Mouse (Mus musculus): ENCODE results near the gene Ankrd55. TPM values are rescaled to one million over a fixed set of nuclear protein-coding genes. Genes with fewer than 3 reads are reported as not detected.
A peak's percentile ranks its signal among the peaks of the same experiment; 100 is the strongest.
"Not testable (repeated sequence)": the region's sequence is repeated elsewhere in the genome, so short reads cannot be mapped to it uniquely, and the experiment has no call there.

Gene Ankrd55
- polyA plus RNA-seq, 1 experiment from 2014 or later, result 0.89 TPM

DNA sequence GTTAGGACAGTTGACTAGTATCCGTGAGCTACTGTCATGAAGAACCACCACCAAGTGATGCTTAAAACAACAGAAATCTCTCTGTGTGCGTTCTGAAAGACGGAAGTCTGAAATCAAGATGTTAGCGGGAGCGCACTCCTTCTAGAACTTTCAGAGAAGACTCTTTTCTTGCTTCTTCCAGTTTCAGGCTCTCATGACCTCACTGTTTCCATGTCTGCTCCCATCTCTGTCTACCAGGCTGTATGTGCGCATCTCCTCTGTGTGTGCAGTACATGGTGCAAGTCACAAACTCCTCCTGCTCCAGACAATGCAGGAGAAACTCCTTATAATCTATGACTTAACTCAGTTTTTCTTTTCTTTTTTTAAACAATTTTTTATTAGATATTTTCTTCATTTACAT is 4.8 kb downstream of the Ankrd55 start:
- Histone ChIP-seq H3K27ac (no peak overlapping the region), H3K4me1 (replicated peaks) (peaks cover 16% of the 10 kb centered on the region), H3K9ac (replicated peaks) (no peak overlapping the region), H3K27me3 (peaks cover 3% of the 10 kb centered on the region; the same call in 1 of the 2 replicates), H3K4me3 (replicated peaks) (no peak overlapping the region), H3K36me3 (no peaks in the 10 kb centered on the region), H3K9me3 (no peaks in the 10 kb centered on the region), H3K4me2 (no peak overlapping the region)
- ATAC-seq (ENCODE audit: insufficient number of reproducible peaks, insufficient read depth, low FRiP score, low TSS enrichment, low read depth), result no peak
- 98% methylated on average over 6 of the region's 6 CpGs for WGBS

DNA sequence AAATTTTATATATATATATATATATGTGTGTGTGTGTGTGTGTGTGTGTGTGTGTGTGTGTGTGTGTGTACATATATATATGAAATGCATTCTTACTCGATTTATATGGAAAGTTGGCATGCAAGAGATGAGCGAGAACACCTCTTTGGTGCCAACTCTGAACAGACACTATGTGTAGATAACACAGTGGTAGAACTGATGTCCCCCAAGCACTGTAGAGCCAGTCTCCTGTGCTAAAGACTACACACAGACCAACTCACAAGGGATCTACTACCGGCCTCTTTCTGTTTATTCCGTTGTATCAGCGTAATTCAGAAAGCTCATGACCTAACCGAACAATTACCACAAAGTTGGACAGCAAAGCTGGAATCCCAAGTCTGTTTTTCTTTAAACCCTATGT is 6.2 kb downstream of the Ankrd55 start:
- Histone ChIP-seq H3K27ac (no peak overlapping the region), H3K4me2 (no peak overlapping the region), H3K4me1 (replicated peaks) (peaks cover 3% of the 10 kb centered on the region), H3K27me3 (peaks cover under 1% of the 10 kb centered on the region; the same call in 1 of the 2 replicates), H3K9ac (replicated peaks) (no peak overlapping the region), H3K9me3 (no peaks in the 10 kb centered on the region), H3K4me3 (replicated peaks) (no peak overlapping the region), H3K36me3 (no peaks in the 10 kb centered on the region)
- 90% methylated on average over 6 of the region's 6 CpGs for WGBS
- ATAC-seq (ENCODE audit: insufficient number of reproducible peaks, insufficient read depth, low FRiP score, low TSS enrichment, low read depth), result no peak

DNA sequence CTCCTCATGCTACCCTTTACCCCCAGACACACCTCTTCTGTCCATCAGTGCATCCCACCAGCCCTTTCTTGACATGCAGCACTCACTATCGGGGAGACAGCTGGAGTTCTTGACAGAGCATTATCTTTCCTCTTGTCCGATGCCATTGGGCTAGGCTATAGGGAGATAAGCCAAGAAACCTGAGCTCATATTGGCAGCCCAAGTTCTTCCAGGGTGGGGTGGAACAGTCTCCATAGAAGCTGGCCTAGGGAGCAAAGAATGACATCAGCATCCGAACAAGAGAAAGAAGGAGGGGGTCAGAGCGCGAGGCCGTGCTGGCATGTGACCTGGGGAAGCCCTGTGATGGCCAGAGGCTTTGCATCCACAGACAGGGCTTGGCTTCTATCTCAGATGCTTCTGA is 9.5 kb downstream of the Ankrd55 start:
- Histone ChIP-seq H3K9ac (replicated peaks) (no peak overlapping the region), H3K4me3 (replicated peaks) (no peak overlapping the region), H3K36me3 (no peaks in the 10 kb centered on the region), H3K4me2 (no peak overlapping the region), H3K9me3 (no peaks in the 10 kb centered on the region), H3K4me1 (replicated peaks) (no peaks in the 10 kb centered on the region; the same call in 1 of the 2 replicates), H3K27ac (no peak overlapping the region), H3K27me3 (no peaks in the 10 kb centered on the region)
- ATAC-seq (ENCODE audit: insufficient number of reproducible peaks, insufficient read depth, low FRiP score, low TSS enrichment, low read depth), result no peak
- 91% methylated on average over 6 of the region's 6 CpGs for WGBS

DNA sequence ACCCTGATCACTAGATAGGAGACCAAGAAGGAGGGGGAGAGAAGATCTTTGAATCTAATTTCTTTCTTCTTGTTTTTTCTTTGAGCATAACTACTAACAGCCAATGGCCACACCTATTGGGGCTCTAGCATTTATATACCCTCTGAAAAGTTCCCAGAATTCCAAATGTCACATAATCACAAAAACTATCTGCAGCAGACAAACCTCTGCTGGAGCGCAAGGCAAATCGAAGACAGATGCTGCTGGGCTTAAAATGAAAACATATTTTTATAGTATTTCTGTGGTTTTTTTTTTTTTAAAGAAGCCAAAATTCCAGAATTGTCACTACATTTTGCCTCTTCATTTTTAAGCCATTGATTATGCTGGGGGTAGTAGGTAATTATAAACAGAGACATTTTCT is 15.2 kb downstream of the Ankrd55 start:
- H3K4me2 ChIP-seq, result no peak overlapping the region
- H3K4me3 ChIP-seq (replicated peaks), result no peak overlapping the region
- H3K27ac ChIP-seq, result 0 out of 2 replicates have a peak overlapping the region, but pooled peaks have one; percentile 31
- no peak for ATAC-seq (ENCODE audit: insufficient number of reproducible peaks, insufficient read depth, low FRiP score, low TSS enrichment, low read depth)
- WGBS, result 72% methylated on average over 2 of the region's 2 CpGs
- H3K9ac ChIP-seq (replicated peaks), result no peak overlapping the region
- H3K4me1 ChIP-seq (replicated peaks), result no peaks in the 10 kb centered on the region
- no peaks in the 10 kb centered on the region for H3K27me3 ChIP-seq
- H3K9me3 ChIP-seq, result no peaks in the 10 kb centered on the region
- no peaks in the 10 kb centered on the region for H3K36me3 ChIP-seq

DNA sequence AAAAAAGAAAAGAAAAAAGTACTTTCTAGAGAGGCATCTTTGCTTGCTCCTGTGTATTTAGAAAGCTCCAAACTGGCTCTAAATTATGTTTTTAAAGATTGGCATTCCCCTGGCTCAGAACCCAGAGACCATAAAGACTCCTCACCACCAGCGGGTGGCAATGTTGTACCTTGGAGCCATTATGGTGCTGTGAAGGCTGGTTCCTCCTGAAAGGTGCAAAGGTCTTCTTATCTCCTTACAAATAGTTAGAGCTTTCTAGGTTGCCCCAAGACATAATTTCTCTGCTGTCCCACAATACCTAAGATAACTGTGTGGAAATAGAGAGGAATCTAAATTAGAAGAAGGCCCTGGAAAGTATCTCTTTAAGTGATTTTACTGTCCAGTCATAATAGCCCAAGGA is 20.4 kb downstream of the Ankrd55 start:
- Histone ChIP-seq H3K27ac (no peak overlapping the region), H3K27me3 (no peaks in the 10 kb centered on the region), H3K36me3 (no peaks in the 10 kb centered on the region), H3K4me1 (replicated peaks) (no peaks in the 10 kb centered on the region), H3K9ac (replicated peaks) (no peak overlapping the region), H3K4me3 (replicated peaks) (no peak overlapping the region), H3K4me2 (no peak overlapping the region), H3K9me3 (no peaks in the 10 kb centered on the region)
- 29% methylated on average over 1 of the region's 1 CpGs for WGBS
- ATAC-seq (ENCODE audit: insufficient number of reproducible peaks, insufficient read depth, low FRiP score, low TSS enrichment, low read depth), result no peak

DNA sequence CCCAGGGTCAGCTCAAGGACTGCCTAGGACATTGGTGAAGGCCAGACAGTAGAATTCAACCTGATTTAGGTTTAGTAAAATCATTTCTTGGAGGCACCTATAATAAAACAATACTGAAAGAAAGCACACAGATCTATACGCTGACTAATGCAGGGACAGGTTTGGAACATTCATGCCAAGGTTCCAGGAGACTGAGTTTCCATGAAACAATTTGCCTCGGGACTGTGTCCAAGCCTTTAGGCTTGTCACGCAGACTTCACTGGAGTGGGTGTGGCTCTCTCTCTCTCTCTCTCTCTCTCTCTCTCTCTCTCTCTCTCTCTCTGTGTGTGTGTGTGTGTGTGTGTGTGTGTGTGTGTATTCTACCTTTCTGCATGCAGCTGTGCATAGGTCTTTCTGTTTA is 23.4 kb downstream of the Ankrd55 start:
- not testable (repeated sequence) for H3K4me1 ChIP-seq (replicated peaks); H3K9me3 ChIP-seq; H3K27ac ChIP-seq; H3K36me3 ChIP-seq; H3K27me3 ChIP-seq; H3K4me2 ChIP-seq; H3K9ac ChIP-seq (replicated peaks); H3K4me3 ChIP-seq (replicated peaks); ATAC-seq (ENCODE audit: insufficient number of reproducible peaks, insufficient read depth, low FRiP score, low TSS enrichment, low read depth)
- 74% methylated on average over 3 of the region's 3 CpGs for WGBS

DNA sequence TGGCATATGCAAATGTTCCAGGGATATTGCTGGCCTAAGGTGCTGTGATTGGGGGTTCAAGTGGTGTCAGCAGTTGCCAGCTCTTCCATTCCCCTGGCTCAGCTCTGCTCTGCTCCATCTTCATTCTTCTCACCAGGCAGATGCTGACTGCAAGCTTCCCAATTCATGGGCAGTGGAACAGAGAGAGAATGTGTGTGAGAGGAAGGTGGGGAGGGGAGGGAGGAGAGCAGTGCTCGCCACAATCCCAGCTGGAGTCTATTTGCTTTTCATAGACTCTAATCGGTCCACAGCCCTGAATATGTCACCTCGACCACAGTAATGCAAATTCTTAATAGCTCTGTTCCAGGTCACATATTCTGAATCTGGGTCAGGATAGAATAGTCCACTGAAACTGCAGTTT is 27.2 kb downstream of the Ankrd55 start:
- ATAC-seq (ENCODE audit: insufficient number of reproducible peaks, insufficient read depth, low FRiP score, low TSS enrichment, low read depth), result no peak
- Histone ChIP-seq H3K36me3 (no peaks in the 10 kb centered on the region), H3K9ac (replicated peaks) (no peak overlapping the region), H3K9me3 (no peaks in the 10 kb centered on the region), H3K27me3 (no peaks in the 10 kb centered on the region), H3K4me2 (no peak overlapping the region), H3K4me3 (replicated peaks) (no peak overlapping the region), H3K27ac (no peak overlapping the region), H3K4me1 (replicated peaks) (no peaks in the 10 kb centered on the region; the same call in 1 of the 2 replicates)
- 45% methylated on average over 3 of the region's 3 CpGs for WGBS

DNA sequence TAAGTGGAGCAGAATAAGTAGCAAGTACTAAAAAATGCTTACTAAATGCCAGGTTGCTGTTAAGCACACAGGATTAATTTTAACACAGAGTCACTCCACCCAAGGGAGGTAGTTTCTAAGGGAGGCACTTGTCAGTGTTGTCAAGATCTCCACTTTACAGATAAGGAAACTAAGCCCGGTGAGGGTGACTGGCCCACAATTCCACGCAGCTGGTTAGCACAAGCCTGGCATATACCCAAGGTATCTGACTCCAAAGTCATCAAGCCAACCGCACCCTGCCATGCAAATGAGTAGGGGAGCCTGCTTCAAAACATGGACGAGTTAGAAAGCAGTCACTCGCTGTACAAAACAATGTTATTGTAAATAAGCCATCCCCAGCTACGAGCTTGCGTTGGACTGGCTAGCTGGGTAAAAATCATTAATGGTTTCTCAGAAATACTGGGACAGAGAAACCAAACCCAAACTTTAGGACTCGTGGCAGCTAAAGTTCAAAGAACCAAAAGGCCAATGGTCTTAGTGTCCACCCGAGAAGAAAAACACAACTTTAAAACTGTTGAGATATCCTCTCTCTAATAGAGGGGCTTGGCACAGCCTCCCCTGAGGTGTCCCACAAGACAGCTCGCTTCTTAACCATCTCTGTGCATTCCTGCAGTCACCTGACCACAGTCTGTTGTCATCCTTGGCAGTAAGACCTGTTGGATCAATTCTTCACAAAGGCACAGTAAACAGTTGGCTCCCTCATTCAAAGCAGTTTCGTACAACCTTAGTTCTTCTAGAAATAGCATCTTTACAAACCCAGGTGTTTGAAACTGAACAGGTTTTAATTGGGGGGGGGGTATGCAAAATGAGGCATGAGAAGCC is 28.6 kb downstream of the Ankrd55 start:
- Histone ChIP-seq H3K4me2 (no peak overlapping the region), H3K4me3 (replicated peaks) (no peak overlapping the region), H3K4me1 (replicated peaks) (no peaks in the 10 kb centered on the region; the same call in 1 of the 2 replicates), H3K36me3 (no peaks in the 10 kb centered on the region), H3K27me3 (no peaks in the 10 kb centered on the region), H3K27ac (no peak overlapping the region), H3K9me3 (no peaks in the 10 kb centered on the region), H3K9ac (replicated peaks) (no peak overlapping the region)
- ATAC-seq (ENCODE audit: insufficient number of reproducible peaks, insufficient read depth, low FRiP score, low TSS enrichment, low read depth), result no peak
- WGBS, result 81% methylated on average over 11 of the region's 11 CpGs

DNA sequence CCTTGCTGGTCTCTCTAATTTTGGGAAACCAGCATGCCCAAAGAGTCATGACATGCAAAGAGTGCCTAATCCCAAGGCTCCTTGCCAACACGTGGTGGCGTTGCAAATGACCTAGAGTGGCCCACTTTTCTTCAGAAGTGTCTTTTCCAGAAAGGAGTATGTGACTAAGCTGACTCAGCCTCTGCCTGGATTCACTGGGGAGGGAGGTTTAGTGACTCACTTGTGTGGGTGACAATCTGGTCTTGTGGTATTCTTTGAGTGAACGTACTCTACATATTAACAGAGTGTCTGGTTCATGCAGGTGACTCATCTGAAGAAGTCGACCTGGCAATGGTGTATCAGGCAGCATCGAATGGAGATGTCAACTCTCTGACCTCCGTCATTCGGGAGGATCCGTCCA is 29.9 kb downstream of the Ankrd55 start:
- Histone ChIP-seq H3K9ac (replicated peaks) (no peak overlapping the region), H3K36me3 (no peaks in the 10 kb centered on the region), H3K27ac (no peak overlapping the region), H3K4me2 (no peak overlapping the region), H3K4me3 (replicated peaks) (no peak overlapping the region), H3K9me3 (no peaks in the 10 kb centered on the region), H3K27me3 (no peaks in the 10 kb centered on the region), H3K4me1 (replicated peaks) (peaks cover under 1% of the 10 kb centered on the region)
- no peak for ATAC-seq (ENCODE audit: insufficient number of reproducible peaks, insufficient read depth, low FRiP score, low TSS enrichment, low read depth)
- WGBS, result 88% methylated on average over 8 of the region's 8 CpGs

DNA sequence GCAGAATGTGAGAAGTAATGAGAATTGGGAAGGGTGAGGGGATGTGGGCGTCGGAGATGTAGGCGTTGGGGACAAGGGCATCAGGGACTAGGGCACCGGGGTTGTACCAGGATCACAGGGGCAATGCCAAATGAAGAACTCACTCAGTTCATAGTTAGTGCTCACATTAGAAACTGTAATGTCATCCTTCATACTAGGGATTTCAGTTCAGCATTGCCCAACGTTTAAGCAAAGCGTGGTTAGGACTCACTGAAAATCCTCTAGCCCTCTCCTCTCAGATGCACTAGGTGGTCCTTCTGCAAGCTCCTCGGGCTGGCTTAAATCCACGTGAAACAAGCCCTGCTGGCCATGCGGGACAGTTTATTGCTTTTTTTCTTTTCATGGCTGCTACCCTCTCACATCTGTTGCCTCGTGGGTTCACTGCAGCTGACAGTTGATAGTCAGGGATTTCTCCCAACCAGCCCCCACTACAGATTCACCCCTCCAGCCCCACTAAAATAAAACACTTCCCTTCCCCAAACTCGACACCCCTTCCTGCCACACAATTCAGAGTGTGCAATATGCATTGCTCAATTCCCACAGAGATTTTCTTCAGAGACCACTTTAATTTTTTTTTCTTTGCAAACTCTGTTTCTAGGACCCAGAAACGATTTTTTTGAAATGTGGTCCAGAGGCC is 35.5 kb downstream of the Ankrd55 start:
- no peak overlapping the region for H3K9ac ChIP-seq (replicated peaks)
- no peak overlapping the region for H3K4me3 ChIP-seq (replicated peaks)
- no peaks in the 10 kb centered on the region for H3K36me3 ChIP-seq
- WGBS, result 35% methylated on average over 12 of the region's 12 CpGs
- no peaks in the 10 kb centered on the region for H3K27me3 ChIP-seq
- no peak overlapping the region for H3K4me2 ChIP-seq
- H3K27ac ChIP-seq, result no peak overlapping the region
- H3K9me3 ChIP-seq, result no peaks in the 10 kb centered on the region
- no peak for ATAC-seq (ENCODE audit: insufficient number of reproducible peaks, insufficient read depth, low FRiP score, low TSS enrichment, low read depth)
- H3K4me1 ChIP-seq (replicated peaks), result peaks cover 33% of the 10 kb centered on the region

DNA sequence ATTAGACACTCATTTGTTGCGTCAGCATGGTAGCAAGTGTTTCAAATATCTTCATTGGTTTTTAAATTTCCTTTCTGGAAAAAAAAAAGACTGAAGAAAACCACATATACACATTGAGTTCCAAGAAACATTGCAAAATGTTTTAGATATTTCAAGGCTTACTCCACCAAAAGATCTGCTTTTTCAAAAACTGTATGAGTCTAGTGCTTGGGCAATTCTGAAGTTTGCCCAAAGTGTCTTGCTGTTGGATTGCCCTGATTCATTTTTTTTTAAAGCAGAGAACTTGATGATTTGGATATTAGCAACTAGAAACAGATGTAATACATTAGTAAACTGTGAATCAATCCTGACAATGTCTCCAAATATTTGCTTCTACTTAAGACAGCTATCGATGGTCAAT is 36.9 kb downstream of the Ankrd55 start:
- H3K9me3 ChIP-seq, result no peaks in the 10 kb centered on the region
- H3K9ac ChIP-seq (replicated peaks), result no peak overlapping the region
- 94% methylated on average over 2 of the region's 2 CpGs for WGBS

More for the DNA sequence above, 36.9 kb downstream of the Ankrd55 start:
- Histone ChIP-seq H3K4me3 (replicated peaks) (no peak overlapping the region), H3K27ac (no peak overlapping the region), H3K27me3 (no peaks in the 10 kb centered on the region), H3K36me3 (no peaks in the 10 kb centered on the region), H3K4me1 (replicated peaks) (peaks cover 36% of the 10 kb centered on the region), H3K4me2 (no peak overlapping the region)
- ATAC-seq (ENCODE audit: insufficient number of reproducible peaks, insufficient read depth, low FRiP score, low TSS enrichment, low read depth), result no peak

All from limb, embryonic 12.5 days (tissue).